Mouse (Mus musculus): ENCODE results near the gene Mettl22. TPM values are rescaled to one million over a fixed set of nuclear protein-coding genes. Genes with fewer than 3 reads are reported as not detected.

The Mettl22 gene
- polyA plus RNA-seq, 1 experiment from 2014 or later = 9.3 TPM

GRCm38 (mm10) chr16:8491743-8492490, 21.3 kb downstream of the Mettl22 start:
- H3K27me3 ChIP-seq (ENCODE audit: control insufficient read depth, insufficient read depth, low read length) = no peaks in the 10 kb centered on the region
- TF ChIP-seq CTCF (IDR thresholded peaks at IDR 0.05; ENCODE audit: low read depth) (no peak), EP300 (optimal IDR thresholded peaks at IDR 0.05) (no peak)
- H3K4me1 ChIP-seq (replicated peaks; ENCODE audit: control insufficient read depth, insufficient read depth) = no peaks in the 10 kb centered on the region
- no peak overlapping the region for H3K4me3 ChIP-seq (ENCODE audit: low read depth, low read length)
- no peak overlapping the region for H3K27ac ChIP-seq (replicated peaks)
- H3K9me3 ChIP-seq (ENCODE audit: control insufficient read depth, low read length) = no peaks in the 10 kb centered on the region
- WGBS = 45% methylated on average over 13 of the region's 13 CpGs
- no peak overlapping the region for H3K9ac ChIP-seq (ENCODE audit: low read length)
- ATAC-seq (ENCODE audit: low FRiP score, low TSS enrichment) (no peak), DNase-seq (ENCODE audit: low spot score) (no peak)
- H3K36me3 ChIP-seq (ENCODE audit: control insufficient read depth, insufficient read depth, low read length) = no peaks in the 10 kb centered on the region; the same call in 1 of the 2 replicates
- no peak overlapping the region for H3K4me2 ChIP-seq (replicated peaks; ENCODE audit: low read depth)

GRCm38 (mm10) chr16:8494268-8494667, 23.7 kb downstream of the Mettl22 start:
- H3K4me1 ChIP-seq (replicated peaks; ENCODE audit: control insufficient read depth, insufficient read depth) = no peaks in the 10 kb centered on the region
- H3K9ac ChIP-seq (ENCODE audit: low read length) = no peak overlapping the region
- H3K4me2 ChIP-seq (replicated peaks; ENCODE audit: low read depth) = no peak overlapping the region
- peak; percentile 68 for DNase-seq (ENCODE audit: low spot score)
- 25% methylated on average over 4 of the region's 4 CpGs for WGBS
- peak; percentile 77 for ATAC-seq (ENCODE audit: low FRiP score, low TSS enrichment)
- H3K4me3 ChIP-seq (ENCODE audit: low read depth, low read length) = no peak overlapping the region
- H3K27me3 ChIP-seq (ENCODE audit: control insufficient read depth, insufficient read depth, low read length) = no peaks in the 10 kb centered on the region
- no peak overlapping the region for H3K27ac ChIP-seq (replicated peaks)
- TF ChIP-seq EP300 (optimal IDR thresholded peaks at IDR 0.05) (no peak), CTCF (IDR thresholded peaks at IDR 0.05; ENCODE audit: low read depth) (peak; percentile 97)
- H3K9me3 ChIP-seq (ENCODE audit: control insufficient read depth, low read length) = no peaks in the 10 kb centered on the region
- no peaks in the 10 kb centered on the region; the same call in 1 of the 2 replicates for H3K36me3 ChIP-seq (ENCODE audit: control insufficient read depth, insufficient read depth, low read length)

- no peak for ATAC-seq (ENCODE audit: low FRiP score, low TSS enrichment)
Observed at GRCm38 (mm10) chr16:8496967-8497366, 26.4 kb downstream of the Mettl22 start.

GRCm38 (mm10) chr16:8504271-8504670, 33.7 kb downstream of the Mettl22 start:
- Histone ChIP-seq H3K4me3 (ENCODE audit: low read depth, low read length) (no peak overlapping the region), H3K9me3 (ENCODE audit: control insufficient read depth, low read length) (no peaks in the 10 kb centered on the region), H3K27me3 (ENCODE audit: control insufficient read depth, insufficient read depth, low read length) (no peaks in the 10 kb centered on the region), H3K27ac (replicated peaks) (no peak overlapping the region), H3K9ac (ENCODE audit: low read length) (no peak overlapping the region), H3K4me2 (replicated peaks; ENCODE audit: low read depth) (no peak overlapping the region), H3K36me3 (ENCODE audit: control insufficient read depth, insufficient read depth, low read length) (no peaks in the 10 kb centered on the region), H3K4me1 (replicated peaks; ENCODE audit: control insufficient read depth, insufficient read depth) (no peaks in the 10 kb centered on the region)
- ATAC-seq (ENCODE audit: low FRiP score, low TSS enrichment) (no peak), DNase-seq (ENCODE audit: low spot score) (no peak)
- no peak for TF ChIP-seq EP300 (optimal IDR thresholded peaks at IDR 0.05)
- TF ChIP-seq CTCF (IDR thresholded peaks at IDR 0.05; ENCODE audit: low read depth) = peak; percentile 30
- 31% methylated on average over 2 of the region's 2 CpGs for WGBS

More at GRCm38 (mm10) chr16:8496967-8497366, 26.4 kb downstream of the Mettl22 start:
- no peaks in the 10 kb centered on the region for H3K27me3 ChIP-seq (ENCODE audit: control insufficient read depth, insufficient read depth, low read length)
- H3K27ac ChIP-seq (replicated peaks) = no peak overlapping the region
- 48% methylated on average over 2 of the region's 2 CpGs for WGBS
- TF ChIP-seq EP300 (optimal IDR thresholded peaks at IDR 0.05) (no peak), CTCF (IDR thresholded peaks at IDR 0.05; ENCODE audit: low read depth) (no peak)
- H3K9me3 ChIP-seq (ENCODE audit: control insufficient read depth, low read length) = no peaks in the 10 kb centered on the region
- no peak overlapping the region for H3K4me3 ChIP-seq (ENCODE audit: low read depth, low read length)
- H3K4me1 ChIP-seq (replicated peaks; ENCODE audit: control insufficient read depth, insufficient read depth) = no peaks in the 10 kb centered on the region
- no peak overlapping the region for H3K9ac ChIP-seq (ENCODE audit: low read length)
- H3K4me2 ChIP-seq (replicated peaks; ENCODE audit: low read depth) = no peak overlapping the region
- H3K36me3 ChIP-seq (ENCODE audit: control insufficient read depth, insufficient read depth, low read length) = no peaks in the 10 kb centered on the region
- DNase-seq (ENCODE audit: low spot score) = no peak

GRCm38 (mm10) chr16:8509894-8510293, 39.3 kb downstream of the Mettl22 start:
- no peak overlapping the region for H3K4me3 ChIP-seq (ENCODE audit: low read depth, low read length)
- H3K9ac ChIP-seq (ENCODE audit: low read length) = no peak overlapping the region
- no peak for ATAC-seq (ENCODE audit: low FRiP score, low TSS enrichment)
- no peaks in the 10 kb centered on the region for H3K36me3 ChIP-seq (ENCODE audit: control insufficient read depth, insufficient read depth, low read length)
- no peak overlapping the region for H3K27ac ChIP-seq (replicated peaks)
- no peaks in the 10 kb centered on the region; the same call in 1 of the 2 replicates for H3K27me3 ChIP-seq (ENCODE audit: control insufficient read depth, insufficient read depth, low read length)
- no peaks in the 10 kb centered on the region for H3K4me1 ChIP-seq (replicated peaks; ENCODE audit: control insufficient read depth, insufficient read depth)
- no peak overlapping the region for H3K4me2 ChIP-seq (replicated peaks; ENCODE audit: low read depth)
- no peak for DNase-seq (ENCODE audit: low spot score)
- H3K9me3 ChIP-seq (ENCODE audit: control insufficient read depth, low read length) = no peaks in the 10 kb centered on the region
- WGBS = 71% methylated on average over 5 of the region's 5 CpGs
- TF ChIP-seq CTCF (IDR thresholded peaks at IDR 0.05; ENCODE audit: low read depth) = no peak
- no peak for TF ChIP-seq EP300 (optimal IDR thresholded peaks at IDR 0.05)

GRCm38 (mm10) chr16:8512830-8513229, 42.2 kb downstream of the Mettl22 start:
- peak overlapping the region; percentile 74 for H3K4me2 ChIP-seq (replicated peaks; ENCODE audit: low read depth)
- 0 out of 2 replicates have a peak, but pooled peaks have one; percentile 10 for ATAC-seq (ENCODE audit: low FRiP score, low TSS enrichment)
- no peak for DNase-seq (ENCODE audit: low spot score)
- H3K9me3 ChIP-seq (ENCODE audit: control insufficient read depth, low read length) = no peaks in the 10 kb centered on the region
- H3K9ac ChIP-seq (ENCODE audit: low read length) = no peak overlapping the region; the same call in 1 of the 2 replicates
- H3K4me1 ChIP-seq (replicated peaks; ENCODE audit: control insufficient read depth, insufficient read depth) = no peaks in the 10 kb centered on the region
- 1% methylated on average over 5 of the region's 5 CpGs for WGBS
- no peaks in the 10 kb centered on the region; the same call in 1 of the 2 replicates for H3K27me3 ChIP-seq (ENCODE audit: control insufficient read depth, insufficient read depth, low read length)
- H3K36me3 ChIP-seq (ENCODE audit: control insufficient read depth, insufficient read depth, low read length) = no peaks in the 10 kb centered on the region
- TF ChIP-seq EP300 (optimal IDR thresholded peaks at IDR 0.05) (no peak), CTCF (IDR thresholded peaks at IDR 0.05; ENCODE audit: low read depth) (no peak)
- H3K27ac ChIP-seq (replicated peaks) = no peak overlapping the region
- H3K4me3 ChIP-seq (ENCODE audit: low read depth, low read length) = peak overlapping the region; percentile 45
